Mouse (Mus musculus): ENCODE results near the gene Nr1d2. TPM values are rescaled to one million over a fixed set of nuclear protein-coding genes. Genes with fewer than 3 reads are reported as not detected.
"Not testable (repeated sequence)": the region's sequence is repeated elsewhere in the genome, so short reads cannot be mapped to it uniquely, and the experiment has no call there.

Gene Nr1d2
- polyA plus RNA-seq, 1 experiment = 17.0 TPM

GRCm38 (mm10) chr14:18271666-18272065, 32.7 kb upstream of the Nr1d2 start:
- TF ChIP-seq CTCF (conservative IDR thresholded peaks at IDR 0.05; ENCODE audit: insufficient read depth, insufficient read length, low read depth, low read length) (no peak), POLR2A (IDR thresholded peaks at IDR 0.05; ENCODE audit: low read depth, low read length) (no peak)
- Histone ChIP-seq H3K4me1 (ENCODE audit: control insufficient read depth, insufficient read depth, low read length) (peaks cover 6% of the 10 kb centered on the region; the same call in 1 of the 2 replicates), H3K4me3 (ENCODE audit: insufficient read depth, low read depth, low read length) (peak overlapping the region; percentile 79), H3K36me3 (ENCODE audit: control insufficient read depth, insufficient read depth, low read length) (peaks cover 2% of the 10 kb centered on the region; the same call in 1 of the 2 replicates), H3K27me3 (replicated peaks; ENCODE audit: control insufficient read depth, insufficient read depth, low read length) (no peaks in the 10 kb centered on the region), H3K27ac (ENCODE audit: insufficient read depth, low read depth, low read length) (peak overlapping the region; percentile 55; the same call in 1 of the 2 replicates)
- peak; percentile 9 for DNase-seq
- 4% methylated on average over 7 of the region's 7 CpGs for WGBS

GRCm38 (mm10) chr14:18270529-18271441, 31.9 kb upstream of the Nr1d2 start, which contains the start of the genes Nkiras1 and Rpl15:
Gene Nkiras1 (plus strand): TSS chr14:18271136.
Gene Rpl15 (minus strand): TSS chr14:18271391.
- peaks cover 2% of the 10 kb centered on the region; the same call in 1 of the 2 replicates for H3K36me3 ChIP-seq (ENCODE audit: control insufficient read depth, insufficient read depth, low read length)
- TF ChIP-seq POLR2A (IDR thresholded peaks at IDR 0.05; ENCODE audit: low read depth, low read length) = peak; percentile 67
- TF ChIP-seq CTCF (conservative IDR thresholded peaks at IDR 0.05; ENCODE audit: insufficient read depth, insufficient read length, low read depth, low read length) = no peak
- H3K4me3 ChIP-seq (ENCODE audit: insufficient read depth, low read depth, low read length) = peak within 1 kb of the TSS; percentile 90
- H3K4me1 ChIP-seq (ENCODE audit: control insufficient read depth, insufficient read depth, low read length) = peaks cover 6% of the 10 kb centered on the region; the same call in 1 of the 2 replicates
- under 1% methylated on average over 78 of the region's 78 CpGs for WGBS
- peak within 1 kb of the TSS; percentile 95 for H3K27ac ChIP-seq (ENCODE audit: insufficient read depth, low read depth, low read length)
- no peaks in the 10 kb centered on the region for H3K27me3 ChIP-seq (replicated peaks; ENCODE audit: control insufficient read depth, insufficient read depth, low read length)
- DNase-seq = peak; percentile 100

GRCm38 (mm10) chr14:18269947-18270528, 31.1 kb upstream of the Nr1d2 start:
- H3K27me3 ChIP-seq (replicated peaks; ENCODE audit: control insufficient read depth, insufficient read depth, low read length); H3K4me1 ChIP-seq (ENCODE audit: control insufficient read depth, insufficient read depth, low read length); H3K36me3 ChIP-seq (ENCODE audit: control insufficient read depth, insufficient read depth, low read length); DNase-seq: not testable (repeated sequence)
- Histone ChIP-seq H3K27ac (ENCODE audit: insufficient read depth, low read depth, low read length) (peak overlapping the region; percentile 53), H3K4me3 (ENCODE audit: insufficient read depth, low read depth, low read length) (peak overlapping the region; percentile 90)
- 1% methylated on average over 24 of the region's 24 CpGs for WGBS

- H3K4me1 ChIP-seq (ENCODE audit: control insufficient read depth, insufficient read depth, low read length) = peaks cover 2% of the 10 kb centered on the region; the same call in 1 of the 2 replicates
- no peak overlapping the region for H3K4me3 ChIP-seq (ENCODE audit: insufficient read depth, low read depth, low read length)
- DNase-seq = peak; percentile 52
- H3K27ac ChIP-seq (ENCODE audit: insufficient read depth, low read depth, low read length) = no peak overlapping the region
- no peaks in the 10 kb centered on the region for H3K27me3 ChIP-seq (replicated peaks; ENCODE audit: control insufficient read depth, insufficient read depth, low read length)
- TF ChIP-seq CTCF (conservative IDR thresholded peaks at IDR 0.05; ENCODE audit: insufficient read depth, insufficient read length, low read depth, low read length) (no peak), POLR2A (IDR thresholded peaks at IDR 0.05; ENCODE audit: low read depth, low read length) (no peak)
- WGBS = 30% methylated on average over 4 of the region's 4 CpGs
- peaks cover under 1% of the 10 kb centered on the region; the same call in 1 of the 2 replicates for H3K36me3 ChIP-seq (ENCODE audit: control insufficient read depth, insufficient read depth, low read length)
Observed at GRCm38 (mm10) chr14:18263427-18263826, 24.5 kb upstream of the Nr1d2 start.

- no peaks in the 10 kb centered on the region for H3K36me3 ChIP-seq (ENCODE audit: control insufficient read depth, insufficient read depth, low read length)
- peaks cover 2% of the 10 kb centered on the region; the same call in 1 of the 2 replicates for H3K4me1 ChIP-seq (ENCODE audit: control insufficient read depth, insufficient read depth, low read length)
- TF ChIP-seq POLR2A (IDR thresholded peaks at IDR 0.05; ENCODE audit: low read depth, low read length) (no peak), CTCF (conservative IDR thresholded peaks at IDR 0.05; ENCODE audit: insufficient read depth, insufficient read length, low read depth, low read length) (no peak)
- H3K4me3 ChIP-seq (ENCODE audit: insufficient read depth, low read depth, low read length) = no peak overlapping the region
- no peak for DNase-seq
- H3K27ac ChIP-seq (ENCODE audit: insufficient read depth, low read depth, low read length) = no peak overlapping the region
- WGBS = 91% methylated on average over 3 of the region's 3 CpGs
- no peaks in the 10 kb centered on the region for H3K27me3 ChIP-seq (replicated peaks; ENCODE audit: control insufficient read depth, insufficient read depth, low read length)
Observed at GRCm38 (mm10) chr14:18261203-18261602, 22.3 kb upstream of the Nr1d2 start.

GRCm38 (mm10) chr14:18242638-18243130, 3.8 kb upstream of the Nr1d2 start:
- Histone ChIP-seq H3K27me3 (replicated peaks; ENCODE audit: control insufficient read depth, insufficient read depth, low read length) (no peaks in the 10 kb centered on the region), H3K36me3 (ENCODE audit: control insufficient read depth, insufficient read depth, low read length) (no peaks in the 10 kb centered on the region), H3K4me3 (ENCODE audit: insufficient read depth, low read depth, low read length) (no peak overlapping the region), H3K27ac (ENCODE audit: insufficient read depth, low read depth, low read length) (no peak overlapping the region), H3K4me1 (ENCODE audit: control insufficient read depth, insufficient read depth, low read length) (peaks cover 3% of the 10 kb centered on the region; the same call in 1 of the 2 replicates)
- TF ChIP-seq CTCF (conservative IDR thresholded peaks at IDR 0.05; ENCODE audit: insufficient read depth, insufficient read length, low read depth, low read length) = no peak
- no peak for TF ChIP-seq POLR2A (IDR thresholded peaks at IDR 0.05; ENCODE audit: low read depth, low read length)
- DNase-seq = no peak
- 82% methylated on average over 21 of the region's 21 CpGs for WGBS

GRCm38 (mm10) chr14:18241786-18242185, 2.9 kb upstream of the Nr1d2 start:
- TF ChIP-seq CTCF (conservative IDR thresholded peaks at IDR 0.05; ENCODE audit: insufficient read depth, insufficient read length, low read depth, low read length) = no peak
- TF ChIP-seq POLR2A (IDR thresholded peaks at IDR 0.05; ENCODE audit: low read depth, low read length) = no peak
- no peaks in the 10 kb centered on the region for H3K36me3 ChIP-seq (ENCODE audit: control insufficient read depth, insufficient read depth, low read length)
- no peak overlapping the region for H3K4me3 ChIP-seq (ENCODE audit: insufficient read depth, low read depth, low read length)
- no peak overlapping the region for H3K27ac ChIP-seq (ENCODE audit: insufficient read depth, low read depth, low read length)
- peaks cover 6% of the 10 kb centered on the region; the same call in 1 of the 2 replicates for H3K4me1 ChIP-seq (ENCODE audit: control insufficient read depth, insufficient read depth, low read length)
- DNase-seq = no peak
- 89% methylated on average over 4 of the region's 4 CpGs for WGBS
- H3K27me3 ChIP-seq (replicated peaks; ENCODE audit: control insufficient read depth, insufficient read depth, low read length) = no peaks in the 10 kb centered on the region
